Mouse (Mus musculus) heart, adult 8-10 months (tissue): ENCODE results near the gene Dbh. TPM values are rescaled to one million over a fixed set of nuclear protein-coding genes. Genes with fewer than 3 reads are reported as not detected.
A peak's percentile ranks its signal among the peaks of the same experiment; 100 is the strongest.

Experiments used
- DNase-seq: peaks from one replicate; pipeline ENCODE4 v3.0.0; 2022; ENCODE audit warnings: low spot score
- total RNA-seq, 4 experiments: library from RNA; stranded (reverse); gene quantifications; 2 replicates each; pipeline ENCODE4 v1.2.4; 2022

The Dbh gene
- total RNA-seq, 4 experiments from 2014 or later = 1.5 to 3.4 (median 1.8) TPM

DNA sequence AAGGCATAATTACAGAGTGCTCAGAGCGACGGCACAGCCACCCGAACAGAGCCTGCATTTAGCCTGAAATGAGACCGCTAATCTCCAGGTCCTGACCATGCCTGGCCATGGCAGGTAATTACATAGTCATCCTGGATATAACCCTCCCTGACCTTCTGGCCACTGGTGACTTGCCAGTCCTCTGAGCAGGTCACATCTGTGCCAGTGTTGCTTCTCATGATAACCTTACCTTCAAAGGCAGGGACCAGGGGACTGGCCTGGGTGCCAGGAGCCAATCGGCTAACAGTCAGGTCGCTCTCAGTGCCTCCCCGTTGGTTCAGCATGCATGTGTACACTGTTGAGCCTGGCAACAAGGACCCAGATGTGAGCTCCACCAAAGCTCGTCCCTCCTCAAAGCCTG, 53.5 kb downstream of the Dbh start:
- DNase-seq = no peak

DNA sequence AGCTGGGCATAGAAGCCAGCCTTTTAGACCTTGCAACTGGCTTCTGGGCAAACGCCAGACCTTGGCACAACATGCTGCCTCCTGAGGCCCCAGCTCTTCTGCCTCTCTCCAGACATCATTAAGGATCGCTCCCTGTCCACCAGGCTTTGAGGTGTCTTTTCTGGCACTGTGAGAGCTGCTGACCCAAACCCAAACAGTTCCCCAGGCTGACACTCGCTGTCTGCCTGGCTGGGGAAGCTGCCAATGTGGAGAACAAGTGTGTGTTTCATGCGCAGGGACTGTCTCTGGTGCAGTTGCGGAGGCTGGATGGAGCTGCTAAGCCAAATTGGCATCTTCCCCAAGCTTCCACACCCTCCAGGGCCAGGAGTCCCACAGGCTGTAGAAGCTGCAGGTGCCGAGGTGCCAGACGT, 58.0 kb downstream of the Dbh start:
- DNase-seq = no peak

GRCm38 (mm10) chr2:27226572-27226971, 61.5 kb downstream of the Dbh start:
- no peak for DNase-seq

GRCm38 (mm10) chr2:27228809-27229480, 63.9 kb downstream of the Dbh start:
- DNase-seq = no peak

- DNase-seq = no peak
These were observed 64.6 kb downstream of the Dbh start for GRCm38 (mm10) chr2:27229481-27230105.

GRCm38 (mm10) chr2:27232376-27232775, 67.3 kb downstream of the Dbh start:
- peak; percentile 58 for DNase-seq

Other genes with a start within 250 kb of the Dbh start
- 10 to 100 TPM; 15.0 to 21.4 (median 17.0) TPM for gene Surf2, start 248.9 kb upstream of the Dbh start, total RNA-seq
- 10 to 100 TPM; 58.5 to 70.1 (median 64.5) TPM for gene Surf1, start 248.7 kb upstream of the Dbh start, total RNA-seq
- gene Surf4, start 231.3 kb upstream of the Dbh start, total RNA-seq = 10 to 100 TPM; 85.4 to 92.1 (median 86.7) TPM
- gene Stkld1, start 231.2 kb upstream of the Dbh start, total RNA-seq = not detected
- 10 to 100 TPM; 10.5 to 15.1 (median 13.1) TPM for gene Rexo4, start 200.8 kb upstream of the Dbh start, total RNA-seq
- gene Adamts13, start 191.8 kb upstream of the Dbh start, total RNA-seq = not detected
- gene Cacfd1, start 155.3 kb upstream of the Dbh start, total RNA-seq = 10 to 100 TPM; 44.4 to 51.6 (median 48.5) TPM
- 1 to 10 TPM in 1 of 4 experiments, under 1 TPM in 3; 0.27 to 1.5 (median 0.56) TPM for gene Slc2a6, start 137.2 kb upstream of the Dbh start, total RNA-seq
- gene Mymk, start 93.1 kb upstream of the Dbh start, total RNA-seq = not detected
- 1 to 10 TPM; 4.4 to 6.6 (median 5.1) TPM for gene Adamtsl2, start 85.9 kb upstream of the Dbh start, total RNA-seq
- under 1 TPM; 0.27 to 0.63 (median 0.48) TPM for gene Fam163b, start 22.7 kb upstream of the Dbh start, total RNA-seq
- 10 to 100 TPM in 2 of 4 experiments, 1 to 10 TPM in 2; 3.5 to 13.3 (median 7.6) TPM for gene Sardh, start 83.1 kb downstream of the Dbh start, total RNA-seq